Mouse (Mus musculus) MEL (cell line): ENCODE results near the gene Gm42688.

Experiments
- BHLHE40 ChIP-seq: IDR thresholded peaks from 2 replicates; pipeline ENCODE4 v1.6.1; 2012; ENCODE audit warnings: low read depth, mild to moderate bottlenecking, inconsistent platforms, low read length, improper control_type of control experiment, borderline replicate concordance
- CTCF ChIP-seq, 3 experiments: IDR thresholded peaks in 2 of 3; conservative IDR thresholded peaks in 1 of 3; 2 replicates each; pipeline ENCODE4 v1.5.1; 2011 to 2012; ENCODE audit warnings: low read length in 3 of 3, low read depth in 2 of 3, mild to moderate bottlenecking in 2 of 3, improper control_type of control experiment in 1 of 3, inconsistent platforms in 1 of 3, mixed read lengths in 1 of 3, moderate library complexity in 1 of 3; ENCODE audit not compliant: control insufficient read depth in 1 of 3, insufficient read depth in 1 of 3, poor library complexity in 1 of 3, severe bottlenecking in 1 of 3
- EP300 ChIP-seq, 2 experiments: IDR thresholded peaks; 2 replicates each; pipeline ENCODE4 v1.6.1; 2011; ENCODE audit warnings: improper control_type of control experiment in 2 of 2, low read length in 2 of 2, low read depth in 1 of 2, mild to moderate bottlenecking in 1 of 2
- JUND ChIP-seq: IDR thresholded peaks from 2 replicates; pipeline ENCODE4 v1.6.1; 2011; ENCODE audit warnings: low read depth, mild to moderate bottlenecking, improper control_type of control experiment, low read length
- MAFK ChIP-seq: IDR thresholded peaks from 2 replicates; pipeline ENCODE4 v1.6.1; 2011; ENCODE audit warnings: low read depth, mild to moderate bottlenecking, low read length, improper control_type of control experiment, borderline replicate concordance
- MAX ChIP-seq: IDR thresholded peaks from 2 replicates; pipeline ENCODE4 v1.6.1; 2011; ENCODE audit warnings: low read length, improper control_type of control experiment
- POLR2A ChIP-seq, 2 experiments: IDR thresholded peaks; 2 replicates each; pipeline ENCODE4 v1.6.1; 2011 to 2012; ENCODE audit warnings: low read length in 2 of 2, mild to moderate bottlenecking in 2 of 2, control low read depth in 1 of 2, improper control_type of control experiment in 1 of 2, low read depth in 1 of 2, moderate library complexity in 1 of 2; ENCODE audit not compliant: control insufficient read depth in 1 of 2, insufficient read depth in 1 of 2, poor library complexity in 1 of 2
- RAD21 ChIP-seq: IDR thresholded peaks from 2 replicates; pipeline ENCODE4 v1.6.1; 2011; ENCODE audit warnings: mild to moderate bottlenecking, low read depth, low read length, improper control_type of control experiment
- TAL1 ChIP-seq: IDR thresholded peaks from 2 replicates; pipeline ENCODE4 v1.6.1; 2012; ENCODE audit warnings: mild to moderate bottlenecking, inconsistent platforms, low read length, moderate library complexity, mixed read lengths
- TCF12 ChIP-seq: IDR thresholded peaks from 2 replicates; pipeline ENCODE4 v1.6.1; 2014; ENCODE audit warnings: low read depth, mild to moderate bottlenecking, inconsistent platforms, low read length, improper control_type of control experiment, moderate library complexity
- USF1 ChIP-seq: IDR thresholded peaks from 2 replicates; pipeline ENCODE4 v1.6.1; 2014; ENCODE audit warnings: low read depth, mild to moderate bottlenecking, inconsistent platforms, low read length, improper control_type of control experiment, moderate library complexity
- ZNF384 ChIP-seq: IDR thresholded peaks from 2 replicates; pipeline ENCODE4 v1.6.1; 2012; ENCODE audit warnings: low read depth, mild to moderate bottlenecking, inconsistent platforms, low read length, improper control_type of control experiment

- no peak for TF ChIP-seq TAL1
- no peak for TF ChIP-seq CTCF (IDR thresholded peaks at IDR 0.05 in 2 of 3, conservative IDR thresholded peaks at IDR 0.05 in 1 of 3; ENCODE audit: control insufficient read depth in 1 of 3, insufficient read depth in 1 of 3, low read depth in 2 of 3, low read length in 3 of 3, poor library complexity in 1 of 3, severe bottlenecking in 1 of 3)
- TF ChIP-seq BHLHE40 = no peak
- no peak for TF ChIP-seq POLR2A (IDR thresholded peaks at IDR 0.05; ENCODE audit: control insufficient read depth in 1 of 2, insufficient read depth in 1 of 2, low read depth in 1 of 2, low read length in 2 of 2, poor library complexity in 1 of 2)
- no peak for TF ChIP-seq RAD21
- no peak for TF ChIP-seq ZNF384
- no peak for TF ChIP-seq USF1
- no peak for TF ChIP-seq TCF12
- no peak for TF ChIP-seq MAFK
- TF ChIP-seq EP300 (IDR thresholded peaks at IDR 0.05; ENCODE audit: low read depth in 1 of 2, low read length in 2 of 2) = no peak
- no peak for TF ChIP-seq MAX
- no peak for TF ChIP-seq JUND
Observed at GRCm38 (mm10) chr6:83084477-83084876, 16.9 kb upstream of the Gm42688 start.
